Mouse (Mus musculus) bone marrow, adult 2 months (tissue): Measurements from ENCODE around the gene Stom.

Experiments
- CTCF ChIP-seq: fragments of 200-500 bp; IDR thresholded peaks from 2 replicates; pipeline ENCODE4 v1.5.1; 2011; ENCODE audit warnings: low read length, control low read depth; ENCODE audit not compliant: control insufficient read depth, insufficient read depth
- POLR2A ChIP-seq: fragments of 200-500 bp; IDR thresholded peaks from 2 replicates; pipeline ENCODE4 v1.6.1; 2011; ENCODE audit warnings: low read depth, mild to moderate bottlenecking, control low read depth, low read length, borderline replicate concordance; ENCODE audit not compliant: control insufficient read depth

DNA sequence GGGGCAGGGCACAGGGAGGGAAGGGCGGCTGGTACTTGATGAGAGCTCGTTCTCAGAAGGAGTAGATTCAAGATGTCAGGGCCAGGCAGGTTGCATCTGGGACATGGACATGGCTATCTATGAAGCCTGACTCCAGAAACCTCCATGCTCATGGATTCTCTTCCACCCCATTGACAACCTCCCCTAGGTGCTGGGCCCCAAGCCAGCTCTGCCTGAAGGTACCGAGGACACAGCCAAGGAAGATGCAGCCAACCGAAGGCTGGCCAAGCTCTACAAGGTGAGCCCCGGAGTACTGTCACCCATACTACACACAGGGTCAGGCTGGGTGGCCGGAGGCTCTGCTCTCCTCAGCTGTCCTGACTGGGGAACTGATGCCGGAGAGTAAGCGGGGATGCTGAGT, 43.5 kb downstream of the Stom start:
- TF ChIP-seq CTCF = no peak
- no peak for TF ChIP-seq POLR2A
